Mouse (Mus musculus) MEL (cell line): ENCODE measurements around the gene Pou2f2. TPM values are rescaled to one million over a fixed set of nuclear protein-coding genes. Genes with fewer than 3 reads are reported as not detected.

Experiments used
- DNase-seq: peaks from one replicate; pipeline ENCODE4 v3.0.0; 2011; ENCODE audit warnings: low read depth, low spot score
- H3K27ac ChIP-seq: 2 replicates; pipeline ENCODE4 v1.5.1; 2012; ENCODE audit warnings: low read depth, mild to moderate bottlenecking, control low read depth, low read length, moderate library complexity; ENCODE audit not compliant: control insufficient read depth
- H3K27me3 ChIP-seq, 2 experiments: fragments of 150-350 bp in 1 of 2; sonication (generic) in 1 of 2; 2 replicates each; pipeline ENCODE4 v1.6.1; 2012; ENCODE audit warnings: low read length in 2 of 2, mild to moderate bottlenecking in 2 of 2, improper control_type of control experiment in 1 of 2, moderate library complexity in 1 of 2; ENCODE audit not compliant: insufficient read depth in 2 of 2, control insufficient read depth in 1 of 2
- H3K36me3 ChIP-seq, 2 experiments: 2 replicates each; pipeline ENCODE4 v1.6.1; 2012 to 2014; ENCODE audit warnings: low read length in 2 of 2, improper control_type of control experiment in 1 of 2, inconsistent platforms in 1 of 2, mild to moderate bottlenecking in 1 of 2; ENCODE audit not compliant: insufficient read depth in 2 of 2, control insufficient read depth in 1 of 2
- H3K4me1 ChIP-seq, 2 experiments: fragments of 150-350 bp in 1 of 2; sonication (generic) in 1 of 2; 2 replicates each; pipeline ENCODE4 v1.6.1; 2012; ENCODE audit warnings: low read length in 2 of 2, improper control_type of control experiment in 1 of 2, mild to moderate bottlenecking in 1 of 2; ENCODE audit not compliant: insufficient read depth in 2 of 2, control insufficient read depth in 1 of 2
- H3K4me3 ChIP-seq, 2 experiments: fragments of 150-350 bp in 1 of 2; sonication (generic) in 1 of 2; 2 replicates each; pipeline ENCODE4 v1.5.1; 2012; ENCODE audit warnings: low read depth in 2 of 2, low read length in 2 of 2, mild to moderate bottlenecking in 2 of 2, moderate library complexity in 2 of 2, control low read depth in 1 of 2, improper control_type of control experiment in 1 of 2; ENCODE audit not compliant: control insufficient read depth in 1 of 2, insufficient read depth in 1 of 2
- H3K79me2 ChIP-seq: 2 replicates; pipeline ENCODE4 v1.6.1; 2012; ENCODE audit warnings: mild to moderate bottlenecking, low read length, moderate library complexity; ENCODE audit not compliant: control insufficient read depth, poor library complexity, insufficient read depth
- H3K9ac ChIP-seq: 2 replicates; pipeline ENCODE4 v1.6.1; 2012; ENCODE audit warnings: low read depth, mild to moderate bottlenecking, control low read depth, low read length, moderate library complexity; ENCODE audit not compliant: control insufficient read depth, poor library complexity, severe bottlenecking
- H3K9me3 ChIP-seq: fragments of 150-350 bp; sonication (generic); replicated peaks from 2 replicates; pipeline ENCODE4 v1.6.1; 2012; ENCODE audit warnings: mild to moderate bottlenecking, low read length, improper control_type of control experiment, moderate library complexity; ENCODE audit not compliant: insufficient read depth
- CTCF ChIP-seq, 3 experiments: IDR thresholded peaks in 2 of 3; conservative IDR thresholded peaks in 1 of 3; 2 replicates each; pipeline ENCODE4 v1.5.1; 2011 to 2012; ENCODE audit warnings: low read length in 3 of 3, low read depth in 2 of 3, mild to moderate bottlenecking in 2 of 3, improper control_type of control experiment in 1 of 3, inconsistent platforms in 1 of 3, mixed read lengths in 1 of 3, moderate library complexity in 1 of 3; ENCODE audit not compliant: control insufficient read depth in 1 of 3, insufficient read depth in 1 of 3, poor library complexity in 1 of 3, severe bottlenecking in 1 of 3
- JUND ChIP-seq: IDR thresholded peaks from 2 replicates; pipeline ENCODE4 v1.6.1; 2011; ENCODE audit warnings: low read depth, mild to moderate bottlenecking, improper control_type of control experiment, low read length
- MAFK ChIP-seq: IDR thresholded peaks from 2 replicates; pipeline ENCODE4 v1.6.1; 2011; ENCODE audit warnings: low read depth, mild to moderate bottlenecking, low read length, improper control_type of control experiment, borderline replicate concordance
- MAX ChIP-seq: IDR thresholded peaks from 2 replicates; pipeline ENCODE4 v1.6.1; 2011; ENCODE audit warnings: low read length, improper control_type of control experiment
- MYC ChIP-seq: IDR thresholded peaks from 2 replicates; pipeline ENCODE4 v1.6.1; 2011; ENCODE audit warnings: low read depth, mild to moderate bottlenecking, low read length, improper control_type of control experiment, moderate library complexity
- NELFE ChIP-seq: IDR thresholded peaks from 2 replicates; pipeline ENCODE4 v1.6.1; 2011; ENCODE audit warnings: low read depth, low read length, improper control_type of control experiment
- NRF1 ChIP-seq: IDR thresholded peaks from 2 replicates; pipeline ENCODE4 v1.6.1; 2014; ENCODE audit warnings: low read depth, mild to moderate bottlenecking, inconsistent platforms, low read length, improper control_type of control experiment, moderate library complexity; ENCODE audit not compliant: poor library complexity, insufficient read depth, severe bottlenecking
- POLR2A ChIP-seq, 2 experiments: IDR thresholded peaks; 2 replicates each; pipeline ENCODE4 v1.6.1; 2011 to 2012; ENCODE audit warnings: low read length in 2 of 2, mild to moderate bottlenecking in 2 of 2, control low read depth in 1 of 2, improper control_type of control experiment in 1 of 2, low read depth in 1 of 2, moderate library complexity in 1 of 2; ENCODE audit not compliant: control insufficient read depth in 1 of 2, insufficient read depth in 1 of 2, poor library complexity in 1 of 2
- RAD21 ChIP-seq: IDR thresholded peaks from 2 replicates; pipeline ENCODE4 v1.6.1; 2011; ENCODE audit warnings: mild to moderate bottlenecking, low read depth, low read length, improper control_type of control experiment
- RCOR1 ChIP-seq: IDR thresholded peaks from 2 replicates; pipeline ENCODE4 v1.6.1; 2012; ENCODE audit warnings: low read depth, mild to moderate bottlenecking, inconsistent platforms, low read length, improper control_type of control experiment
- SIN3A ChIP-seq: IDR thresholded peaks from 2 replicates; pipeline ENCODE4 v1.6.1; 2012; ENCODE audit warnings: low read length, improper control_type of control experiment, inconsistent platforms
- SMC3 ChIP-seq: IDR thresholded peaks from 2 replicates; pipeline ENCODE4 v1.6.1; 2011; ENCODE audit warnings: low read depth, low read length, improper control_type of control experiment
- TBP ChIP-seq: IDR thresholded peaks from 2 replicates; pipeline ENCODE4 v1.8.0; 2011; ENCODE audit warnings: low read depth, low read length, improper control_type of control experiment
- ZKSCAN1 ChIP-seq: IDR thresholded peaks from 2 replicates; pipeline ENCODE4 v1.6.1; 2012; ENCODE audit warnings: low read depth, mild to moderate bottlenecking, inconsistent platforms, low read length, improper control_type of control experiment, moderate library complexity
- polyA plus RNA-seq, 2 experiments: library from polyadenylated mRNA; stranded (reverse) in 1 of 2; unstranded in 1 of 2; fragments of >175 nt in 1 of 2; fragments of >200 nt in 1 of 2; gene quantifications; 2 replicates each; pipeline versions ENCODE4 v1.2.1 to v1.2.4; 2012; ENCODE audit warnings: low replicate concordance in 2 of 2, low read depth in 1 of 2; ENCODE audit not compliant: insufficient read length in 2 of 2, insufficient read depth in 1 of 2, missing spikeins in 1 of 2
- total RNA-seq: library from RNA; depleted of rRNA; stranded (reverse); fragments of 300-350 nt; gene quantifications from 2 replicates; pipeline ENCODE4 v1.2.3, GENCODE M21; 2012

The Pou2f2 gene
- total and polyA plus RNA-seq, 3 experiments = 0.73 to 6.4 TPM; not detected in 1

- Histone ChIP-seq H3K27me3 (no peaks in the 10 kb centered on the region), H3K27ac (no peak overlapping the region), H3K36me3 (peaks cover 0 to under 1% of the 10 kb centered on the region in 2 experiments; a peak in 1 of 4 replicates), H3K9ac (no peak overlapping the region), H3K79me2 (peaks cover 3% of the 10 kb centered on the region; the same call in 1 of the 2 replicates), H3K9me3 (no peaks in the 10 kb centered on the region), H3K4me3 (no peak overlapping the region), H3K4me1 (0 out of 4 replicates have a peak, but pooled peaks cover 0 to under 1% of the 10 kb centered on the region in 2 experiments)
- DNase-seq = no peak
- TF ChIP-seq MYC (no peak), JUND (no peak), TBP (no peak)
Observed at GRCm38 (mm10) chr7:25067909-25068656, 111.4 kb downstream of the Pou2f2 start.

- Histone ChIP-seq H3K27ac (no peak overlapping the region), H3K9me3 (no peaks in the 10 kb centered on the region), H3K4me3 (no peak overlapping the region), H3K4me1 (no peaks in the 10 kb centered on the region), H3K9ac (no peak overlapping the region), H3K36me3 (no peaks in the 10 kb centered on the region), H3K79me2 (peaks cover 3% of the 10 kb centered on the region; the same call in 1 of the 2 replicates), H3K27me3 (no peaks in the 10 kb centered on the region)
- no peak for TF ChIP-seq POLR2A (IDR thresholded peaks at IDR 0.05; ENCODE audit: control insufficient read depth in 1 of 2, insufficient read depth in 1 of 2, low read depth in 1 of 2, low read length in 2 of 2, poor library complexity in 1 of 2)
- TF ChIP-seq ZKSCAN1 = no peak
- no peak for TF ChIP-seq SIN3A
- TF ChIP-seq RAD21 = no peak
- no peak for TF ChIP-seq RCOR1
- TF ChIP-seq MAFK = no peak
- TF ChIP-seq CTCF (IDR thresholded peaks at IDR 0.05 in 2 of 3, conservative IDR thresholded peaks at IDR 0.05 in 1 of 3; ENCODE audit: control insufficient read depth in 1 of 3, insufficient read depth in 1 of 3, low read depth in 2 of 3, low read length in 3 of 3, poor library complexity in 1 of 3, severe bottlenecking in 1 of 3) = no peak
- no peak for TF ChIP-seq SMC3
- no peak for TF ChIP-seq NELFE
- TF ChIP-seq MAX = no peak
- TF ChIP-seq NRF1 = no peak
- DNase-seq = no peak
Observed at GRCm38 (mm10) chr7:25067338-25067737, 112.2 kb downstream of the Pou2f2 start.

- no peak overlapping the region for H3K4me3 ChIP-seq
- no peaks in the 10 kb centered on the region for H3K27me3 ChIP-seq
- no peak overlapping the region for H3K27ac ChIP-seq
- no peak for TF ChIP-seq SIN3A
- TF ChIP-seq SMC3 = no peak
- no peak for TF ChIP-seq RCOR1
- no peaks in the 10 kb centered on the region for H3K4me1 ChIP-seq
- no peak overlapping the region for H3K9ac ChIP-seq
- H3K36me3 ChIP-seq = no peaks in the 10 kb centered on the region
- no peak for DNase-seq
- no peaks in the 10 kb centered on the region for H3K9me3 ChIP-seq
- no peaks in the 10 kb centered on the region for H3K79me2 ChIP-seq
Observed at GRCm38 (mm10) chr7:25063900-25064299, 115.6 kb downstream of the Pou2f2 start.
